Mouse (Mus musculus): ENCODE measurements around the gene Tcf7l2. TPM values are rescaled to one million over a fixed set of nuclear protein-coding genes. Genes with fewer than 3 reads are reported as not detected.

Tcf7l2 gene
- polyA plus RNA-seq, 2 experiments from 2014 or later, result 2.4 to 3.5 TPM

DNA sequence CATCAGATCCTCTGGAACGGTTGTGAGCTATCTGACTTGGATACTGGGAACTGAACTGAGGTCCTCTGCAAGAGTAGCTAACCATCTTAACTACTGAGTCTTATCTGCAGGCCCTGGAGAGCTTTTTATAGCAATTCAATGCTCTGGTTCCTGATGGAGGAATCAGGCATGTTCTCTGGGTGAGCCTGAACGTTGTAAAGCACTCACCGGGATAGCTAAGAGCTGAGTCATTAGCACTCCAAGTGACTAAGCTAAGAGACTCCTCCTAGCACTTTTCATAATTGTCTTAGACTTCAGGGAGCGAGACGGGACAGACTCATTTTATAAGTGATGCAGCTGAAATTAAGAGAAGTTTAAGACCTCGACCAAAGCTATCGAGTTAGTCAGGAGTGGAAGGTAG lies 53.7 kb downstream of the Tcf7l2 start:
- no peak for ATAC-seq

DNA sequence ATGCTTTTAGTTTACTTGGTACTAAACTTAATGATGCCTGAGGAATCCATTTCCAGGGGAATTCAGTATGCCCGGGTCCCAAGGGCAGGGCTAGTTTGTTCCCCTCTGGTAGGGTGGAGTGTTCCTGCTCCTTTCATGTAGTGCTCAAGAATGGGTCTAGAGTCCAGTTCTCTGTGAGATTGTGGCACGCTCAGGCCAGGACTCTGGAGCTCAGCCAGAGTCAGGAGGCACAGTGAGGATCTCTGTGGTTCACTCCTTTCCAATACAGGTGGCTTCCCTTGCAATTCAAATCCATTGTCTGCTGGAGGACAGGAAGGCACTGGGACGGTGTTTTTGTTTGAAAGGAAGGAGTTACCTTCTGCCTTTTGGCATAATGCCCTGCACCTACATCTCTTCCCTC lies 56.2 kb downstream of the Tcf7l2 start:
- no peak for ATAC-seq

DNA sequence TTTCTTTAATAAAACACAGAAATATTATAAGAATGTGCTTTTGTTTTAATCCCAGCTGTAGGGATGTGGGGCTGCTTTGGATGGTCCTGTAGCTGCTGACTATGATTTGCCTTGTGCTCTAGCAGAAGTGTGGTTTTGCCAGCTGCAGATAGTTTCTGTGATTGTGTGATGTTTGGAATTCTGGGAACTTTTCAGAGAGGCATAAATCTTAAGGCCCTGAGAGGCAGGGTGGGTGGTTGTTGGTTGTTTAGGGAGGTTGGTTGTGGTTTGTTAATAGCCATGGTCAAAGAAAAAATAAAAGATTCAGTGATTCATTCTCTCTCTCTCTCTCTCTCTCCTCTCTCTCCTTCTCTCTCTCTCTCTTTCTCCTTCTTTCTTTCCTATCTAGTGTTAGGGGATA lies 57.8 kb downstream of the Tcf7l2 start:
- ATAC-seq, result no peak

DNA sequence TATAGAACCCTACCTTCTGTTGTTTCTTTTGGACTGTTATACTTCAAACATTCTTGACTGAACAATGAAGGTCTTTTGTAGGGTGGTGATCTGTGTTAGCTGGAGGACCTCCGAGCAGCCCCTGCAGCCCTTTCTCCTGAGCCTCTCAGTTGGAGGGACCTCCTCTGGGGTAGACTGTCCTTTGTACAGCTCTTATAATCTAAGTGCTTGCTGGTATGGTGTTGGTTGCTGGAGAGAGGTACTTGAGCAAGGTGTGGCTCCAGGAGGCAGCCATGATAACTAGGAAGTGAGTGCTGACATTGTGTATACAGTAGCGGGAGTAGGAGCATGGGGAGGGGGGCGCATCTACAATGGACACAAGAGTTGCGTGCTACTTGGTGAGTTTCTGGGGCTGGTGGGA lies 58.4 kb downstream of the Tcf7l2 start:
- no peak for ATAC-seq

DNA sequence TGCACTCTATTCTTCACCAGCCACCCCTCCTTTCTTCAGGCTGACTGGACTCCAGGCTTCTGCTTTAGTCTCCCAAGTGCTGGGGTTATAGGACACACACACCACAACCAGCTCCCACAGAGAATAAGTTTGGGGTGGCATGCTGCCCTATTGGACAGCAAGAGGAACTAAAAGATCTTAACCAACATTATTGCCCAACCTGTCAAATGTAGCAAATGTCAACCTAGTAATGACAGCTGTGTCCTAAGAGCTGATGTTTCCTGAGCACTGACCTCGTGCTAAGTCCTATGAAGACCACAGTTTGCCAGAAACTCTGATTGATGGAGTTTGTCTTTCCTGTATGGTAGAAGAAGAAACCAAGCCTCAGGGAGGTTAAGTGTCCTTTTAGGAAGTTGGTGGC lies 61.5 kb downstream of the Tcf7l2 start:
- no peak for ATAC-seq

DNA sequence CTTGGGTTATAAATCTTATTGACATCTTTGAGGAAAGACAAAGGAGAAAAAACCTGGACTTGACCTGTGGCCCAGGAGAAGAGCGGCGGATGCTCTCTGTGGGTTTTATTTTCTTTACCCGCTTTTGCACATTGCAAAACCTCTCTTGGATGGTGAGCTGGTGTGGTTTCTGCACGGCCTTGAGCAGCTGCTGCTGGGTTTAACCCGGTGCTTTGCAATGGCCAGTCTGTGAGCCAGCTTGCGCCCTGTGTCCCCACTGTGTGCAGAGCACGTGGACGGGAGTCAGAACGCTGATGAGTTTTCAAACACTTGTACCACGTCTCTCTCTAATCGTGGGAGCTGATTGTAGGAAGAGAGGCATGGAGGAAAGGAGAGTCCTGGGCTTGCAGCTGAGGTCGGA lies 62.2 kb downstream of the Tcf7l2 start:
- ATAC-seq, result no peak

DNA sequence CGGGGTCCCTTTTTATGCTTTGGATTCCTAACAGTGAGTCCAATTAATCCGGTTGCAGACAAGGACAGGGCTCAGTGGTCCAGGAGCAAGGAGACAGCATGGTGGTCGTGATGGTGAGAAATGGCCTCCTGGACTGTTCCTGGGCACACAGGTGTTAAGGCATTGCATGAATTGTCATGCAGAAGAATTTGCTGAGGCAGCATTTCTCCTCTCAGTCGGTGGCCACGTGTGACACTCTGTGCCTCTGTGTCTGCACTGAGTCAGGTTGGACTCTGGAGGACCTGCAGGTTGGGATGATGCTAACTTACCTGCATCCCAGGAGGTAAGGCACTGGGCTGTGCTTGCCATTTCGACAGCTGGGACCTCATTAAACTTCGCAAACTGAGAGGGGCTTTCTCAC lies 63.2 kb downstream of the Tcf7l2 start:
- no peak for ATAC-seq

DNA sequence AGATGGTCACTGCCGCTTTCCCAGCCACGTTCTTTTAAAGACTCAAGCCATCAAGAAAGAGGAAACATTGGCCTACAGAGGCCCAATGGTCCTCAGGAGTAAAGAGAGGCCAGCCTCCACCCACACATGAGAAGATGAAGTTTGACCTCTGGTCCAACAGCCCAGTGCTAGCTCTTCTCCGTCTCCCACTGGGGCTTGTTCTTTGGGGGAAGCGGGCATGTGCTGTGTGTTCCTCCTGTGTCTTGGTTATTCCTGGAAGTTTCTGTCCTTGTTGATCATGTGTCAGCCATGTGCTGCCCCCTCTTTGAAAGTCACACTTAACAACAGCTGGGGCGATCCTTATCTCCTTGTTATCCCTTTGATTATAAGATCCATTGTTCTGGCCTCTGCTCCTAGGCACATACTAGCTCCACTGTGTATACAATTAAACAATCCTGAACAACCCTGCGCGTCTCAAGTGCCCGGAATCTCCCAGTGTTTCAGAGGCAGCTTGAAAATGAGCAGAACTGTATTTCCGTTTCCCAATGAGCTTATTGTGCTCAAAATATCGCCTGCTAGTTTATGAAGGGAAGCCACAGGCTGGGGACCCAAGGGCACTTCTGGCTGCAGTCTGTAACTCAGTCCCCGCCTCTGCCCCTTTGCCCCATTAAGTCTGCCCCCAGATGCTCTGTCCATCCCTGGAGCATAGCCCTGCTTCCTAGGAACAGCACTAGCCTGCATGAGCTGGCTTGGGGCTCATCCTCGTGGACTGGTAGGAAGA lies 65.0 kb downstream of the Tcf7l2 start:
- no peak for ATAC-seq

DNA sequence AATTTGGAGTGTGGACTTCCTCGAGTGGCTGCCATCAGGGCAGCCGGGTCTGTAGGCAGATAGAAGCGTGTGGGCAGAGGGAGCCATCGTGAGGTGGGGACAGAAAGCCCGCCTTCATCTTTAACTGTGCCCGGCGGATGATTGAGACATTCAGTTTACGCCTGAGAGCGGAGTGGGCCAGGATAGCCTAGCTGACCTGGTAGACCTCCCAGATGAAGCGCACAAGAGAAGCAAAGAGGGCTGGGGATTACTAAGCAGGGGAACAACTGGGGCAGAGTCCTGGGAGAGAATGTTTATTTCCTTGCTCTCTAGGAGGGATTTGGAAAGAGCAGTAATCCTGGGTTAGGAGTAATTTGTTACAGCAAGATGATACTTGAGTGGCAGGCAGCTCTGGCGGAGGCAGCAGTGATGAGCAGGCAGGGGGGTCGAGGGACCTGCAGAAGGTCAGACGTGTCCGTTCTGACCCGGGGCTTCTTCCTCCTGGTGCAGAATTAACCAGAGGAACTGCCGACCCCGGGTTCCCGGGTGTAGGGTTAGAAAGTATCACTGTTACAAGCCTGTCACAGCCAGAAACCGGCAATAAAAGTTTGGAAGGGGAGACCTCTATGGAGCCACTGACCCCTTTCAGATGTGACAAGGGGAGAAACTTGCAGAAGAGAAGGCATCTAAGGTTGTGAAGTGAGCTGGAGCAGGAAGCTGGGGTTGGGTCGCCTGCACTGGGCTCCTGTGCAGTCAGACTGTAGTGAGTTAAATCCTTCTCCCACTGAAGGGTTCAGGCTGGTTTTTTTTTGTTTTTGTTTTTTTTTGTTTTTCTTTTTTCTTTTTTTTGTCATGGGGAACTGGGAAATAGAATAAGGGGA lies 65.8 kb downstream of the Tcf7l2 start:
- ATAC-seq, result no peak

DNA sequence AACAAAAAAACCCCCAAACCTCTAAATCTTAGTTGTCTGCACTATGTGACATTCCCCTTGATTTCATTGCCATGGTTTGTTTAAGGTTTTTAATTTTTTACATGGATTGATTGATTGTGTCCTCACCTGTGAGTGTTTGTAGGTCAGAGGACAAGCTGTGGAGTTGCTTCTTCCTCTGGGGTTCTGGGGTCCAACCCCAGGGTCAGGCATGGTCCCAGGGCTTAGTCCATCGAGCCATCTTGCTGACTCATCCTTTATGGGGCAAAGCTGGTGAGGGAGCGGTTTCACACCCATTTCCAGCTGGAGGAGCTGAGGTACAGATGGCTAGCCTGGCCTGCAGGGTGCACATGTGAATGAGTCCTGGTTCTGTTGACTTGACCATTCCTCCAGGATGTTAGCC lies 66.7 kb downstream of the Tcf7l2 start:
- no peak for ATAC-seq

DNA sequence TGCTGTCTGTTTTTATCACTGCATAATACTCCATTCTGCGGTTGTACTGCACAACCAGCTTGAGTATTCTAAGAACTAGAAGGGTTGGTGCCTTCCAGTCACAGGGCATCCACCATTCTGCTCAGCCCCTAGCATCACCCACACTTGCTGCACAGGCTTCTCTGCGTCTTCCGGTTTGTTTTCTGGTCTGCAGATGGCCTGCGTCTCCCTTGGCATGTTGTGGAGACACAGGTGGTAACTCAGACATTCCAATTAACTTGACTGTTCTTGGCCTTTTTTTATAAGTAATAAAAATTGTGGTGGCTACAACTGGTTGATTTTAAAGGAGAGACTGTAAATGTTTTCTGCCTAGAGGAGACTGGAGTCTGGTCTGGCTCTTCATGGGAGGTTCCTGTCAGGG lies 67.9 kb downstream of the Tcf7l2 start:
- no peak for ATAC-seq

DNA sequence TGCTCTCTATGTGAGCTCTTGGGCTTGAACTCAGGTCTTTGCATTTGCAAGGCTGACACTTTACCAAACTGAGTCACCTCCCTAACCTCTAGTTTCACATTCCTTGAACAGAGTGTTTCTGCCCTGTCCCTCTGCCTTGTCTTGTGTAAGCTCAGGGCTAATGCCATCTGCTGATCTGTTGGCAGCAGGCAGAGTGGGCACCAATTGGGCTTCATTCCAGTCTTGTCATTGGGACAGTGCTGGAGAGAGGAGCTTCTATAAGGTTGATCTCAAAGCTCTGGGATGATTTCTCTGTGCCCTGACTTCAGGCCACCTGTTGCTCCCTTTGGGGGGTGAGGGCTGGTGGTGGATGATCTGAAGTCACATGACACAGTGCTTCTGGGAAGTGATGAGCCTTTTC lies 70.6 kb downstream of the Tcf7l2 start:
- no peak for ATAC-seq

DNA sequence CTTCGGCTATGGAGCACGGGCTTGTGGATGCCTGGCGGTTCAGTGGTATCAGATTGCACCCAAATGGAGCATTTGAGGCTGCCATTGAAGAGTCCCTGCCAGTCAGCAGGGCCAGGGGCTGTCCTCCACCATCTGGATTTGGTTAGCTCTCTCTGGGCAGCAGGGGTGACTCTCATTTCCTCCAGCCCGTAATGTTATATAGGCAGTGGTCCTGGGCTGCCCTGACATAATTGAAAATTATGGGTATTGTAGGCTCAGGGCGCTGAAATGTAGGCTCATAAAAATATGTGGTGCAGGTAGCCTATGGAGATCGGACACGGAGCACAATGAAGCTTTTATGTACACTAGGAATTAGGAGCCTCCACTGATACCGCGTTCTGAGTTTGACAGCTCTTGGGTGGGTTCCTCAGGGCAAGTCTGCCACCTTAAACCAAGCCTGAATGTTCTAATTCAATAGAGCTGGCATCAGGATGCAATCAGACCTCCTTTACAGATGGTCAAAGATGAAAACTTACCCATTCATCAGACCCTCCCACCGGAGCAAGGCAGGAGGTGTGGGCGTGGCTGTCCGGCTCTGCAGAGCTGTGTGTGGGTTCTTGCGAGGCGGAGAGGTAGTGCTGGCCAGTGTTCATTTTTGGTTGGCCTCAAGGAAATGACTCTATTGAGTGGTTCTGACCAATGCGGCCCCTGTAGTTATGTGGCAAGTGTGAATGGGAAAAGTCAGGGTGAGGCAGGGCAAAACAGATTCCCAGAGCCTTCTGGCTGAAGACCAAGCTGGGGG lies 73.6 kb downstream of the Tcf7l2 start:
- no peak for ATAC-seq

DNA sequence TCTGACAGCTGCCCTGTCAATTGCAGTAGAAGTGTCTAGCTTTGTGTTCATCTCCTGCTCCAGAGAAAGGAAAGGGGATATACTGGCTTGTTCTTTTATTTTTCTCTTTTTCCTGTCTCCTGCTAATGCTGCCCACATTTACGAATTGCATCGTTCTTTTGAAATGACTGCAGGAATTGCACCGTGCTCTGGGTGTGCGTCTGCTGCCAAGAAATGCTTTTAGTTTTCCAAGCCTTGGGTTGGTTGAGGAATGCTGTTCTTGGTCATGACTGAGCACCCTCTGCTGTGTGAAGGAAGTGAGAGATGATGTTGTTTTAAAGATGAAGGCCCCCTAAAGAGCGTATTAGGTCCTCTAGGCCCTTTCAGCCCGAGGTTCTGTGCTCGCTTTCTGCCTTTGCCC lies 75.4 kb downstream of the Tcf7l2 start:
- ATAC-seq, result no peak

DNA sequence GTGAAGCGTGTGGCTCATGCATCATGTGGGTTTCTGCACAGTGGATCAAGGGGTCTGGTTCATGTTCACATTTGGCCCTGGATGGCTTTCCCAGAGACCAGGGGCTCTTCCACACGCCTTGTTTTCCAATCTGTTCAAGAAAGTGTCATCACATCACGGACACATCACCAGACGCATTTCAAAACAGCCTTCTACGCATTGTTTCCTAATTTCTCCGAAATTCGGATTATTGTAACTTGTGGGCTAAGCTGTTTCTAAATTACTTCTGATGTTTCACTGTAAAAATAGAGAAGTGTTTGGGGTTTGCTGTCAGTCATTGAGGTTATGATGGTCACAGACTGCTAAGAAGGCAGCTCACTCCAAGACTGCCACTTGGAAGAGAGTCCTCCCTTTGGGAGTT lies 78.6 kb downstream of the Tcf7l2 start:
- ATAC-seq, result no peak

DNA sequence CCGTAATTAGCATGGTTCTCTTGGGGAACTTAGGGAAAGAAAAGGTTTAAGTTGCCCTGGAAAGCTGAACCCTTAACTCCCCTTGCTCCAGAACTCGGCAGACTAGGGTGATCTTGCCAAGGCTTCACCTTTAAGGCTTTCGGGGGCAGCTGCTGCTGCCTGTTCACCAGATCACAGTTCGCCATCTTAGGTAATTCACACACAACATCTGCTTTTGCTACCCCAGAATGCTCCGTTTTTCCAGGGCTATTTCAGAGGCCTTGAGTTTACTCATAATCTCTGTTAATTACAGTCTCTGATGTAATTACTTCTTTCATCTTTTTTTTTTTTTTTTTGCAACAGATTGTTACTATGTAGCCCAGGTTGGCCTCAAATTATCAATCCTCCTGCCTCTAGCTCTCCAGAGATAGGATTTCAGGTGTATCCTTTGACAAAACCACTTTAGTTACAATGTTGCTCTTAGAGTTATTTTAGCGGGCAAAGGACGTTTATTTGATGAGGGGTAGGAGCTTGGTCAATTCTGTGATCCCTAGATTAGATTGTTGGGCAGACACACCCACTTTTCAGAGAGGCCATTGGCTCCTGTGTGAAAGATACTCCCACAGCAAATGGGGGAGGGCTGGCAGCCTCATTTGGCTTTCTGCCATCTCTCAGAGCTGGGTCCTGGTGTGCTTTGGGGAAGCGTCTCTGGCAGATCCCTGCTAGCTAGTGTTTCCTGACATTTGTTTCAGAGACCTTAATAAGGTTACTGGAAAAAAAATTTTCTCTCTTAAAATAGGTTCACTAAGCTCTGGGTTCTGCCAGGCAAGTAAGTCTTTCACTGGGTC lies 83.6 kb downstream of the Tcf7l2 start:
- ATAC-seq, result no peak

DNA sequence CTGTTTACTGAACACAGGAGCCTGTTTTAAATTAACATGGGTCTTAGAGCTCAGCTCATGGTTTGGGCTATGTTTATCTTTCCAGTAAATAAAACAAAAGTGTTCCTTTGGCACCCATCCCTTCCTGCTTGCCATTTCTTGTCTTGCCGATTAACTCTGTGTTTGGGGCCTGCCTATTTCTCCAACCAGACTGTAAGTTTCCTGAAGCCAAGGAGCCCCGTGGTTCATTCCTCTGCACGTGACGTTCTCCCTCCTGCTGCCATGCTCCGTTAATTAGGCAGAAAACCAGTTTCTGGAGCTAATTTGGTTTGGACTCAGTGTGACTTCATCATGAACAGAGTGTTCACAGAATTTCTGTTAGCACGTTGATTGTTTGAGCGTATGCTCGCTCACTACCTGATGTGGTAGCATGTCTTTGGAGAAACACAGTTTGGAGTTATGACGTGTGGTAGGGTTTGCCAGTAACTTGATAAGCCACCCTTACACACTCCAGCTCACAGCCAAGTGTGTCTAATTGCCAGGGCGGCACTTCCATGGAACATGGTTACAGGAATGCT lies 84.4 kb downstream of the Tcf7l2 start:
- no peak for ATAC-seq

DNA sequence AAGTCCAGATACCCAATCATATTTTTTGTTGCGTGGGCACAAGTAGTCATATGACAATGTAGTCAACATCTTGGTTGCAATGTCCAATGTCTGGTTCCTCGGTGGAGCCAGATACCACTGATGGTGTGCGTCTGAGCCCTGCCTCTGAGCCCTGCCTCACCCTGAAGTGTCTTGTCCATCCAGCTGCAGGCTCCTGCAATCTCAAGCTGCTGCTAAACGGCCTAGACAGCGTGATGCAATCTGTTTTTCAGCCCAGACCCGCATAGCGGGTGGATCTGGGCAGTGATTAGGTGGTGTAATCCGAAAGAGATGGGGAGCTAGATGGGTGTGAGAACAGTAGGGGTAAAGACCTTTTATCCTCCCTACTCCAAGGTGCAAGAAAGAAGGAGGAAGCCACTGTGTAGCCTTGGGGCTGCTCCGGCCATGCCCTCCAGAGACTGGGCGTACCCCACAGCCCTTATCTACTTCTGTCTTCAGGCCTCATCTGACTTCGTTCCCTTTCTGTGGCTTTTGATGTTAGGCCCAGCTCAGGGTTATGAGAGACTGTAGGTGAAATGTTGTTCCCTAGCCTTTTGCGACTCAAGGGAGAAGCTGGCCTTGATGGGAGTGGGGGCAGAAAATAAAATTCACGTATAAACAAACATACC lies 86.1 kb downstream of the Tcf7l2 start:
- ATAC-seq, result no peak

DNA sequence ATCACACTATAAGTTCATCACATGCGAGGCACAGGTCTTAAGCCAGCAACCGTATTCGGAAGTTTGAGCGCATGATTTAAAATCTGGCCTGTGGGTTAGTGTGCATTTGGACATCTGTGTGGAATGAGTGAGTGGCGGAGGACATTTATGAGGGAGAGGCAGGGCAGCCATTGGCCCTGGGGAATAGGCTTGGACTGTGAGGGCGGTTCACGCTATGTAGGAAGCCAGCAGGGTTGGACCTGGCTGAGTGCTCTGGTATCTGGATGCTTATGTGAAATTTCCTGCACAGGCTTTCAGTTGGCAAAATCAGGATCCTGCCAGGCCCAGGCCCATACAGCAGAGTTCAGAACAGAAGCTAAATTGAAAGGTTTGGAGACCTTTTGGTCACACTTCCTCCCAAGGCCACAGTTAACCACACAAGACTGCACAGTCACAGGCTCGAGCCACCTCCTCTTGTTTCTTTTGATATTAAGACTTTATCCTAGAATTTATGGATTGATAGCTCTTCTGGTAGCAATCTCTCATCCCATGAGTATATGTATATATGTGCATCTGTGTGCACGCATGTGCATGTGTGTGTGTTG lies 89.4 kb downstream of the Tcf7l2 start:
- no peak for ATAC-seq

DNA sequence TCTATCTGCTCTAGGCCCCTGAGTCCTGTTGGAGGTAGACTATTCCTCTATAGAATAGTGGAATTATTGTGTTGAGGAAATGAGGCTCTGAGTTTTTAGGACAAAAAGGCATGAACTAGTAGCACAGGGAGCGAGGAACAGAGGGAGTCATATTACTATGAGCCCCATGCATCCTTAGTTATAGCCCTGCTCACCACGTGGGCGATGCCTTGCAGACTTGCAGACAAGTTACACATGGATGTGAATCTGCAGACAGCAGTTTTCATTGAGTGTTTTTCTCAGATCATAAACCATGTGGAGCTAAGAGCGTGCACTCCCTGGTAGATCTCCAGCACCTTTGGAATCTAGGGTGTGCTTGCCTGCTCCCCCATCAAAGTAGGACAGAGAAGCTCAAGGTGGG lies 90.5 kb downstream of the Tcf7l2 start:
- ATAC-seq, result no peak

DNA sequence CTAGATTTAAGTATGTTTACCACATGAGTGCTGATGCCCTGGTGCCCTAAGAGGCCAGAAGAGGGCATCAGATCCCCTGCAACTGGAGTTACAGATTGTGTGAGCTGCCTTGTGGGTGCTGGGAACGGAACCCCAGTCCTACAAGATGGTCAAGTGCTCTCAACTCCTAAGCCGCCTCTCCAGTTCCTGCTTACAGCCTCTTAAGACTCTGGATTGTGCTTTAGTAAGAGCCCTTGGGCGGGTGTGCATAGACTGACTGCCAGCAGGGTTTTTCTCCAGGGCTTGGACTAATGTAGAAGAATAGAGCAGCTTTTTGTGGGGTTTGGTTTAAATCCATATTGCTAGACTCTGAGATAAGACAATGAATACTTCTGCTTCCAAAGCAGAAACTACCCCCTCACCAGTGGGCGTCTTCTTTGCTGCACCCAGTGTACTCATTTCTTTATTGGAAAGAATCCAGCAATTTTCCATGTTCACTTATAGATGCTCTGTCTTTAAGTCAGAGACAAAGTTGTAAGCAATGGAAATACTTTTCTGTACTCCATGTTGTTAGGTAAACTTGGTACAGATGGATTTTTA lies 92.3 kb downstream of the Tcf7l2 start:
- no peak for ATAC-seq
